Mouse (Mus musculus) intestine, embryonic 15.5 days (tissue): Measurements from ENCODE around the gene Tenm2. TPM values are rescaled to one million over a fixed set of nuclear protein-coding genes. Genes with fewer than 3 reads are reported as not detected.
A peak's percentile ranks its signal among the peaks of the same experiment; 100 is the strongest.

Experiments used
- ATAC-seq: fragments of 200-750 bp; cut with Nextera tagmentation; 2 replicates; pipeline ENCODE4 v1.8.0; 2017; ENCODE audit warnings: moderate TSS enrichment, moderate library complexity
- H3K27ac ChIP-seq: fragments of 300-500 bp; sonication (generic); 2 replicates; pipeline ENCODE4 v1.5.1; 2015; ENCODE audit warnings: mild to moderate bottlenecking, inconsistent platforms
- H3K27me3 ChIP-seq: fragments of 300-500 bp; sonication (generic); replicated peaks from 2 replicates; pipeline ENCODE4 v1.6.1; 2015; ENCODE audit warnings: inconsistent platforms
- H3K36me3 ChIP-seq: fragments of 300-500 bp; sonication (generic); 2 replicates; pipeline ENCODE4 v1.6.1; 2015; ENCODE audit warnings: inconsistent platforms
- H3K4me1 ChIP-seq: fragments of 300-500 bp; sonication (generic); replicated peaks from 2 replicates; pipeline ENCODE4 v1.6.1; 2015; ENCODE audit warnings: inconsistent platforms
- H3K4me2 ChIP-seq: fragments of 300-500 bp; sonication (generic); replicated peaks from 2 replicates; pipeline ENCODE4 v1.6.1; 2015; ENCODE audit warnings: mild to moderate bottlenecking, inconsistent platforms
- H3K4me3 ChIP-seq: fragments of 300-500 bp; sonication (generic); replicated peaks from 2 replicates; pipeline ENCODE4 v1.5.1; 2015; ENCODE audit warnings: inconsistent platforms
- H3K9ac ChIP-seq: fragments of 300-500 bp; sonication (generic); 2 replicates; pipeline ENCODE4 v1.6.1; 2015; ENCODE audit warnings: inconsistent platforms
- H3K9me3 ChIP-seq: fragments of 300-500 bp; sonication (generic); 2 replicates; pipeline ENCODE4 v1.6.1; 2016; ENCODE audit warnings: inconsistent platforms
- WGBS: fragments of 180-500 bp; shearing (Covaris S2); methylation state at CpG from one replicate; pipeline ENCODE4 v1.1.7; 2015; 5-methylcytosine and 5-hydroxymethylcytosine counted together
- polyA plus RNA-seq: library from polyadenylated mRNA; unstranded; fragments of >200 nt; fragmentation: Nextera tagmentation; extraction: Ambion mirVana; gene quantifications from 2 replicates; pipeline ENCODE4 v1.2.1, GENCODE M21; 2015

Gene Tenm2
- polyA plus RNA-seq, 1 experiment from 2014 or later, result 0.65 TPM

GRCm38 (mm10) chr11:36223716-36224439 lies 1011.9 kb downstream of the Tenm2 start:
- Histone ChIP-seq H3K4me2 (no peak overlapping the region), H3K27ac (no peak overlapping the region), H3K9ac (no peak overlapping the region), H3K36me3 (no peaks in the 10 kb centered on the region), H3K4me3 (no peak overlapping the region), H3K9me3 (no peaks in the 10 kb centered on the region), H3K4me1 (0 out of 2 replicates have a peak, but pooled peaks cover 6% of the 10 kb centered on the region), H3K27me3 (no peaks in the 10 kb centered on the region)
- no peak for ATAC-seq
- 82% methylated on average over 7 of the region's 7 CpGs for WGBS

GRCm38 (mm10) chr11:36222071-36222470 lies 1013.7 kb downstream of the Tenm2 start:
- no peak overlapping the region for H3K4me2 ChIP-seq
- ATAC-seq, result no peak
- no peak overlapping the region for H3K4me3 ChIP-seq
- H3K36me3 ChIP-seq, result no peaks in the 10 kb centered on the region
- H3K27ac ChIP-seq, result no peak overlapping the region
- no peaks in the 10 kb centered on the region for H3K27me3 ChIP-seq
- 89% methylated on average over 3 of the region's 3 CpGs for WGBS
- H3K9ac ChIP-seq, result no peak overlapping the region
- H3K9me3 ChIP-seq, result no peaks in the 10 kb centered on the region
- 0 out of 2 replicates have a peak, but pooled peaks cover 6% of the 10 kb centered on the region for H3K4me1 ChIP-seq

DNA sequence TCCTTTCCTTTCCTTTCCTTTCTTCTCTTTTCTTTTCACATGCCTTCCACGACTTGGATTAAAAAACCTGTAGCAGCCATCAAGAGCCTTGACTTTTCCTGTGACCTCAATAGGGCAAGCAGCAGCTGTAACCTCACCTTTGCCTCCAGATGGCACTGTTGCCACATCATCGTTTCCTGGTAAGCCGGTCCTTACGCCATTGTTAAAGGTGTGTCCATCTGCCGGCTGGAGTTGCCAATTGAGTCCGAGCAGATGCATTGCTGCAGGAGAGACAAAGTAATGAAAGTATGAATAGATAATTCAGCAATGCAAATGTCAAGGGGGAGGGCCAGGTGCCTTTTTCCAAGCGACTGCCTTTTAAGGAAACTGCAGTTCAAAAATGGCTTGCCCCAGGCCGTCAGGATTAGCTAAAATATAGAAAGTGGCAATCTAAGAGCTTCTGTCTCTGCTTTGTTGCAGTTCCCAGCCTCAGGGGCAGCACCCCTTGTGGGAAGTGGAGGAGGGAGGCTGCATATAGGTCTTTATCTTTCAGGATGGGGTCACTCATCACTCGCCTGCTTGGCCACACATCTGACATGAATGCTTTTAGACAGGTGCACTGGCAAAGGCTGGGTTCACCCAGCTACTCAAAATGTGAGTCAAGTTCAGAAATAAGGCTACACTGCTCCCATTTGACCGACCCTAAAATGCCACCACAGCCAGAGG lies 1014.3 kb downstream of the Tenm2 start:
- H3K27me3 ChIP-seq, result no peaks in the 10 kb centered on the region
- 19% methylated on average over 10 of the region's 10 CpGs for WGBS
- H3K4me2 ChIP-seq, result peak overlapping the region; percentile 52
- H3K36me3 ChIP-seq, result no peaks in the 10 kb centered on the region
- no peak overlapping the region for H3K27ac ChIP-seq
- ATAC-seq, result peak; percentile 84
- H3K4me1 ChIP-seq, result 0 out of 2 replicates have a peak, but pooled peaks cover 6% of the 10 kb centered on the region
- H3K4me3 ChIP-seq, result no peak overlapping the region
- no peak overlapping the region for H3K9ac ChIP-seq
- H3K9me3 ChIP-seq, result no peaks in the 10 kb centered on the region

DNA sequence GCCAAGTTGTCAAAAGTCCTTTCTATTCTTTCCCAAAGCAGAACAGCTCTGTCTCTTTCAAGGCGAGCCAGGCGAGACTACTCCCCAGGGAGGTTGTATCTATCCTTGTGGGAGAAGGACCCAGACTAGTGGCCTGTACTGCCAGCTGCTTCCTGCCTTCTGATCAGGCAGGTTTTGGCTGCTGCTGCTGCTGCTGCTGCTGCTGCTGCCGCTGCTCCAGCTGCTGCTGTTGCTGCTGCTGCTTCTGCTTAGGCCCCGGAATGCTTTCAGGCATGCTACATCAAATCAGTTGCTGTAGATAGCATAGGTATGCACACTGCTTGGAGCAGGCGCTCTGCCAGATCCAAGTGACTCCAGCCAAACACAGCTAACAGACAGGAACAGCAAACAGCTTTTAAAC lies 1015.1 kb downstream of the Tenm2 start:
- ATAC-seq, result no peak
- 35% methylated on average over 5 of the region's 5 CpGs for WGBS

GRCm38 (mm10) chr11:36219586-36219985 lies 1016.2 kb downstream of the Tenm2 start:
- Histone ChIP-seq H3K36me3 (no peaks in the 10 kb centered on the region), H3K4me3 (no peak overlapping the region), H3K4me1 (0 out of 2 replicates have a peak, but pooled peaks cover 6% of the 10 kb centered on the region), H3K27ac (no peak overlapping the region), H3K9ac (no peak overlapping the region), H3K9me3 (no peaks in the 10 kb centered on the region), H3K27me3 (no peaks in the 10 kb centered on the region), H3K4me2 (no peak overlapping the region)
- 86% methylated on average over 4 of the region's 4 CpGs for WGBS
- ATAC-seq, result no peak

More for the DNA sequence above, 1015.1 kb downstream of the Tenm2 start:
- no peaks in the 10 kb centered on the region for H3K27me3 ChIP-seq
- no peak overlapping the region for H3K9ac ChIP-seq
- H3K27ac ChIP-seq, result no peak overlapping the region
- H3K4me1 ChIP-seq, result 0 out of 2 replicates have a peak, but pooled peaks cover 6% of the 10 kb centered on the region
- no peaks in the 10 kb centered on the region for H3K36me3 ChIP-seq
- H3K9me3 ChIP-seq, result no peaks in the 10 kb centered on the region
- no peak overlapping the region for H3K4me2 ChIP-seq
- no peak overlapping the region for H3K4me3 ChIP-seq

DNA sequence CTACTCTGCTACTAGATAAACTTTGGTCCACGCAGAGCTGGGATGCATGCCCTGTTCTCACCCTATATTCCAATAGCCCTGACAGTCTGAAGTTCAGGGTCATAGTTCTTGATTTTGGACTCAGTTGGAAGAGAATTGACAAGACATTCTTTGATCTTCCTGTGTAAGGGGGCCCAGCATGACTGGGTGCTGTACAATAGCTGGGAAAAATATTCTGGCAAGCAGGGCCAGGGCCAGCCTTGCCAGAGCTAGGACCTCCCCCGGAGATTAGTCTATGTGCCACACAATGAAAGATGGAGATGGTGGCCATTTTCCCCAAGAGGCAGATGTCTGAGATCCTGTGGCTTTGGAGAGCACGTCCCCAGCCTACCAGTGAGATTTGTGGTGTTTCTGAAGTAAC lies 1021.2 kb downstream of the Tenm2 start:
- H3K9ac ChIP-seq, result no peak overlapping the region

DNA sequence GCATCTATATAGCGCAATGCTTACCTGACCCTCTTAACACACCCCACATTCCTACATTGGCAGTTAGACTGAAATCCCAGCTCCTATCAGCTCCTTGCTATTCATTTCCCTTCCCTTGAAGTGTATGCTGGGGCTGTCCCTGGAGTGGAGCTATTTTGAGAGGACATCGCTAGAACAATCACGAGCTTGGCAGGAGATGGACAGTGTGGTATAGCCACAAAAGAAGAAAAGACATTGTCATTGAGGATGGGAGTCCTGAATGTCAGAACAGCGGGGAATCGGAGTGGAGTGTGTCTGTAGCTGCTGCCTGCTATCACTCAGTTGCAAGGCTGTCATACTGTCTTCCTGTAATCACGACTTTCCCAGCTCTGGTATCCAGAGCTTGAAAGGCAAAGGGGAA lies 1031.4 kb downstream of the Tenm2 start:
- Histone ChIP-seq H3K27ac (no peak overlapping the region), H3K4me1 (no peaks in the 10 kb centered on the region), H3K4me3 (no peak overlapping the region), H3K36me3 (no peaks in the 10 kb centered on the region), H3K9ac (no peak overlapping the region), H3K9me3 (no peaks in the 10 kb centered on the region), H3K4me2 (no peak overlapping the region), H3K27me3 (no peaks in the 10 kb centered on the region)
- WGBS, result 77% methylated on average over 6 of the region's 6 CpGs
- ATAC-seq, result no peak

More for the DNA sequence above, 1021.2 kb downstream of the Tenm2 start:
- WGBS, result 61% methylated on average over 3 of the region's 3 CpGs
- H3K36me3 ChIP-seq, result no peaks in the 10 kb centered on the region
- H3K4me1 ChIP-seq, result no peaks in the 10 kb centered on the region
- no peak overlapping the region for H3K27ac ChIP-seq
- ATAC-seq, result no peak
- H3K4me3 ChIP-seq, result no peak overlapping the region
- no peaks in the 10 kb centered on the region for H3K27me3 ChIP-seq
- no peak overlapping the region for H3K4me2 ChIP-seq
- H3K9me3 ChIP-seq, result no peaks in the 10 kb centered on the region

DNA sequence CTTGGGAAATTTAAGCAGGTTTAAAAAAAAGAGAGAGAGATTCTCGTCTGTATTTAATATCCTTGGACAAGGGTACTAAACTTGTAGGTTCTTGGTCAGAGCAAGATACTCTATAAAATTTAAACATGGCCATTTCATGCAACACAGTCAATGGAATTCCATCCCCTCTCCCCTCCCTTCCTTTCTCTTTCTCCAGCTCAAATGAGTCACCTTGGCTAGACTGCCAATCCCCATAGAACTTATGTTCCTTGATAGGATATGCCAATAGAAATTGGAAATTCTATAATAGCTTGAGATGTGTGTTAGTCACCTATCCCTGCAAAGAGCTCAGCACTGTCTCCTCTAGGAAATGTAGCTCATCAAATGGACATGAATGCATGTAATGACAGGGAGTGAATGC lies 1031.9 kb downstream of the Tenm2 start:
- no peaks in the 10 kb centered on the region for H3K27me3 ChIP-seq
- 69% methylated on average over 1 of the region's 1 CpGs for WGBS
- no peaks in the 10 kb centered on the region for H3K4me1 ChIP-seq
- H3K9ac ChIP-seq, result no peak overlapping the region
- H3K4me3 ChIP-seq, result no peak overlapping the region
- no peaks in the 10 kb centered on the region for H3K9me3 ChIP-seq
- no peaks in the 10 kb centered on the region for H3K36me3 ChIP-seq
- H3K4me2 ChIP-seq, result no peak overlapping the region
- no peak overlapping the region for H3K27ac ChIP-seq
- no peak for ATAC-seq

DNA sequence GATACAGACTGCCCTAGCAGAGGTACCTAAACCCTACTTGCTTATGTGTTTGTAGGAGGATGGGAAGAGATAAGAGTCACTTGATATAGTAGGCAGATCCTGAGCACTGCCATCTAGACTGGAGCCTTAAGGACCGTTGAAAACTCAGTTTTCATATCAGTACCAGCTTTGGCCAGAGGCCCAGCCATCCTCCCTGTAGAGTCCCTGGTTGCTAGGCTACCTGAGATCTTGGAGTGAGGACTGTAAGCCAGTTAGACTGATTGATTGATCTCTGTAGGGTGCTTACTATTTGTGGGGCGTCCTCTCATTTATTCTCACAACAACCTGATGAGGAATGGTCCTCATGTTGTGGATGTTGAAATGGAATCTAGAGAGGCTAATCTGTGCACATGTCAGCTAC lies 1041.4 kb downstream of the Tenm2 start:
- H3K27me3 ChIP-seq, result no peaks in the 10 kb centered on the region
- no peaks in the 10 kb centered on the region for H3K36me3 ChIP-seq
- no peaks in the 10 kb centered on the region for H3K9me3 ChIP-seq
- no peak overlapping the region for H3K4me3 ChIP-seq
- no peak overlapping the region for H3K9ac ChIP-seq
- H3K27ac ChIP-seq, result no peak overlapping the region
- H3K4me1 ChIP-seq, result no peaks in the 10 kb centered on the region
- 69% methylated on average over 2 of the region's 2 CpGs for WGBS
- no peak for ATAC-seq
- no peak overlapping the region for H3K4me2 ChIP-seq

DNA sequence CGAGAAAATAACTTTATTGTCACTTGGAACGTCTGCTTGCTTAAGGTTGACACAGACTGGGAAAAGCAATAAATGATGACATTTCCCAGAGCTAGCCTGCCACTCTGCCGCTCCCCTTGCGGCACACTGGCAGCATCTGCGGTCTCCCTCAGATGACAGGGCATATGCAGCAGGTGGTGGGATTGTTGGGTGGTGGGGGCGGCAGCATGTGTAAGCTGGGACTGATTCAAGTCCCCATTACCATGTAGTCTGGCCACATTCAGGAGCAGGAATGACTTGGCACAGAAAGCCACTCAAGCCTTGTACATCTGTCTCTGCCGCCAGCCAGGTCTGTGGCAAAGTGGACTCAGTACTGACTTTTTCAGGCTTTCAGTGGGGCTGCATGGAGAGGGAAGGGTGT lies 1059.7 kb downstream of the Tenm2 start:
- Histone ChIP-seq H3K4me1 (no peaks in the 10 kb centered on the region), H3K9me3 (no peaks in the 10 kb centered on the region), H3K4me3 (no peak overlapping the region), H3K27ac (no peak overlapping the region), H3K9ac (no peak overlapping the region), H3K27me3 (no peaks in the 10 kb centered on the region), H3K4me2 (no peak overlapping the region), H3K36me3 (no peaks in the 10 kb centered on the region)
- WGBS, result 34% methylated on average over 7 of the region's 7 CpGs
- ATAC-seq, result peak; percentile 20; the same call in 1 of the 2 replicates

GRCm38 (mm10) chr11:36173076-36173690 lies 1062.6 kb downstream of the Tenm2 start:
- Histone ChIP-seq H3K27ac (no peak overlapping the region), H3K4me1 (no peaks in the 10 kb centered on the region), H3K27me3 (no peaks in the 10 kb centered on the region), H3K9ac (no peak overlapping the region), H3K36me3 (no peaks in the 10 kb centered on the region), H3K9me3 (no peaks in the 10 kb centered on the region), H3K4me2 (no peak overlapping the region), H3K4me3 (no peak overlapping the region)
- 61% methylated on average over 11 of the region's 11 CpGs for WGBS
- no peak for ATAC-seq

- no peak overlapping the region for H3K4me3 ChIP-seq
- 81% methylated on average over 6 of the region's 6 CpGs for WGBS
- H3K36me3 ChIP-seq, result no peaks in the 10 kb centered on the region
- H3K9ac ChIP-seq, result no peak overlapping the region
- H3K4me2 ChIP-seq, result no peak overlapping the region
- H3K4me1 ChIP-seq, result no peaks in the 10 kb centered on the region
- no peak overlapping the region for H3K27ac ChIP-seq
- ATAC-seq, result no peak
- no peaks in the 10 kb centered on the region for H3K9me3 ChIP-seq
- no peaks in the 10 kb centered on the region for H3K27me3 ChIP-seq
Observed at GRCm38 (mm10) chr11:36172520-36172919, 1063.2 kb downstream of the Tenm2 start.
